Mouse (Mus musculus) ES-E14 (cell line): Measurements from ENCODE around the gene Sgms2.

ENCODE experiments used
- CHD2 ChIP-seq: IDR thresholded peaks from 2 replicates; pipeline ENCODE4 v1.6.1; 2014; ENCODE audit warnings: mild to moderate bottlenecking, low read depth, low read length, inconsistent platforms
- ZC3H11A ChIP-seq: IDR thresholded peaks from 2 replicates; pipeline ENCODE4 v1.6.1; 2012; ENCODE audit warnings: low read depth, mild to moderate bottlenecking, inconsistent platforms, low read length, borderline replicate concordance
- ZNF384 ChIP-seq: IDR thresholded peaks from 2 replicates; pipeline ENCODE4 v1.6.1; 2012; ENCODE audit warnings: low read depth, low read length, inconsistent platforms

GRCm38 (mm10) chr3:131504595-131505223 lies 13.5 kb upstream of the Sgms2 start:
- no peak for TF ChIP-seq ZC3H11A
- no peak for TF ChIP-seq ZNF384
- TF ChIP-seq CHD2, result no peak
